Mouse (Mus musculus): Measurements from ENCODE around the gene Hunk. TPM values are rescaled to one million over a fixed set of nuclear protein-coding genes. Genes with fewer than 3 reads are reported as not detected.
A peak's percentile ranks its signal among the peaks of the same experiment; 100 is the strongest.

The Hunk gene
- polyA plus RNA-seq, 1 experiment from 2014 or later = 19.3 TPM

GRCm38 (mm10) chr16:90496930-90497329 lies 111.1 kb downstream of the Hunk start:
- Histone ChIP-seq H3K9me3 (replicated peaks) (no peaks in the 10 kb centered on the region), H3K36me3 (peaks cover 69% of the 10 kb centered on the region), H3K4me1 (replicated peaks) (peaks cover 19% of the 10 kb centered on the region), H3K4me3 (no peak overlapping the region), H3K9ac (no peak overlapping the region), H3K27me3 (replicated peaks) (no peaks in the 10 kb centered on the region), H3K27ac (ENCODE audit: poor library complexity, severe bottlenecking) (no peak overlapping the region), H3K4me2 (no peak overlapping the region)
- 44% methylated on average over 11 of the region's 11 CpGs for WGBS
- no peak for ATAC-seq (ENCODE audit: insufficient number of reproducible peaks, low FRiP score)

DNA sequence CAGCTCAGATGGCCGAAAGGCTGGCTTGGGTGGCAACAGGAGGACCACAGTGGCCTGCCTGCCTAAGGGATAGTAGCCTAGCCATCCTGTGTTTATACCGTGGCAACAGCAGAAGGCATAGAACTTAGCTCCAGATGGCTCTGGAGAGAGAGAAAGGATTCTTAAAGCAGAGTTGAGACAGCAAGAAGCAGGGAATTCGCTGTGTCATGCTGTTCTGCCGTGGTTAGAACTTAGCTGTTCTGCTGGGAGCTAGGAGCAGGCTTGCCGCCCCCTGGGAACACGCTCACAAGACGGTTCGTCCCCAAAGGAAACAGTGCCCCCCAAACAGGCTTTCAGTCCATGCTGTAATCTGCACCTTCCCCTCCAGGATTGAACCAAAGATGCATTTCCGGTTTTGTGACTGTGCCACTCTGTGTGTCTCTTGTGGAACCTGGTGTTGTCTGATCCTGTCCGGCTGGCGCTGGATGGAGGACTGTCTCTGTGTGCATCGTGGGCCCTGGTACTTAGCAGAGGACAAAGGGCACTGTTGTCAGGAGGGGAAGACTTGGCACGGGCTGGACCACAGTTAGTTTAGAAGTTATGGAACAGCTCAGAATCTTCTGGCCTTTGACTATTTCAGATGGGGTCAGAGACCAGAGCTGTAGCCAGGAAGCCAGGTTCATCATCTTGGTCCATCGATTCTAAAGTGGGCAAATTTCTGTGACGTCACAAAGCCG lies 112.1 kb downstream of the Hunk start:
- ATAC-seq (ENCODE audit: insufficient number of reproducible peaks, low FRiP score) = no peak
- H3K9me3 ChIP-seq (replicated peaks) = no peaks in the 10 kb centered on the region
- H3K4me2 ChIP-seq = no peak overlapping the region
- H3K4me3 ChIP-seq = no peak overlapping the region
- peaks cover 65% of the 10 kb centered on the region for H3K36me3 ChIP-seq
- 81% methylated on average over 16 of the region's 16 CpGs for WGBS
- no peak overlapping the region for H3K9ac ChIP-seq
- H3K27ac ChIP-seq (ENCODE audit: poor library complexity, severe bottlenecking) = peak overlapping the region; percentile 17
- H3K4me1 ChIP-seq (replicated peaks) = peaks cover 17% of the 10 kb centered on the region; the same call in 1 of the 2 replicates
- H3K27me3 ChIP-seq (replicated peaks) = no peaks in the 10 kb centered on the region

- 79% methylated on average over 6 of the region's 6 CpGs for WGBS
- H3K27me3 ChIP-seq (replicated peaks) = no peaks in the 10 kb centered on the region
- H3K9me3 ChIP-seq (replicated peaks) = no peaks in the 10 kb centered on the region
- no peak overlapping the region for H3K9ac ChIP-seq
- no peak overlapping the region for H3K4me3 ChIP-seq
- H3K4me1 ChIP-seq (replicated peaks) = peaks cover 17% of the 10 kb centered on the region; the same call in 1 of the 2 replicates
- no peak overlapping the region for H3K27ac ChIP-seq (ENCODE audit: poor library complexity, severe bottlenecking)
- H3K36me3 ChIP-seq = peaks cover 40% of the 10 kb centered on the region
- H3K4me2 ChIP-seq = no peak overlapping the region
- no peak for ATAC-seq (ENCODE audit: insufficient number of reproducible peaks, low FRiP score)
Measured at GRCm38 (mm10) chr16:90500809-90501208, 115.0 kb downstream of the Hunk start.

DNA sequence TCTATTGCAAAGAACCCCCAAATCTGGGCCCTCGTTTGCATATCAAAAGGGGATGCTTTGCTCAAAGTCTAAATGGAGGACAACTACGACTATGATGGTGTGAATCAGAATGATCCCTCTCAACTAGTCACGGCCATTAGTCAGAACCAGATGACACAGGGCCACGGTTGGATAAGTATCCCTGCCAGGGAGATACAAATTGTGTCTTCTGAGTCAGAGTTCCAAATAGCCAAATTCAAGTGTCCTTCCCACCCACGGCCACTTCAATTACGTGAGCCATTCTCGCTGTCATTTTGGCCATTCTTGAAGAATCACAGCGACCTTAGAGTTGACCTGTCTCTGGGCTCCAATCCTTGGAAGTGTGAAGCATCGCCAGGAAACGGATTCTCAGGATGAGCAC lies 119.4 kb downstream of the Hunk start:
- Histone ChIP-seq H3K4me2 (no peak overlapping the region), H3K36me3 (peaks cover 2% of the 10 kb centered on the region; the same call in 1 of the 2 replicates), H3K4me3 (no peak overlapping the region), H3K9ac (no peak overlapping the region), H3K9me3 (replicated peaks) (no peaks in the 10 kb centered on the region), H3K27ac (ENCODE audit: poor library complexity, severe bottlenecking) (no peak overlapping the region), H3K27me3 (replicated peaks) (no peaks in the 10 kb centered on the region), H3K4me1 (replicated peaks) (no peaks in the 10 kb centered on the region)
- no peak for ATAC-seq (ENCODE audit: insufficient number of reproducible peaks, low FRiP score)
- 83% methylated on average over 10 of the region's 10 CpGs for WGBS

DNA sequence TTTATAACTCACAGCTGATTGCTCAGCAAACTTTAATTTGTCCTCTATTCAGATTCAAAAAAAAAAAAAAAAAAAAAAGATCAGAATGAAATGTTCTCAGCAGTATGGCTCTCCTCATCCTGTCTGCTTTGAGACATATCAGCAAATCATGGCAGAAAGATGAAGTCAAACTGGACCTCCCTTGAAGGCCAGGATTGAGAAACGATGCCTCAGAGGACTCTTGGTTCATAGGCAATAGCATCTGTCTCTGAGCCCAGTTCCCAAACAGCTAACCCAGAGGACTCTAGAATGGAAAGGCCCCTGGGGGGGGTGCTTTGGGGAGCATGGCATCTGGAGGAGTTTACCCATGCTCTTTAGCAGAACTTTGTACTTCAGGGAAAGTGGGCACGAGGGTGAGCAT lies 119.9 kb downstream of the Hunk start:
- 75% methylated on average over 2 of the region's 2 CpGs for WGBS
- Histone ChIP-seq H3K4me2 (no peak overlapping the region), H3K4me3 (no peak overlapping the region), H3K9me3 (replicated peaks) (no peaks in the 10 kb centered on the region), H3K4me1 (replicated peaks) (no peaks in the 10 kb centered on the region), H3K9ac (no peak overlapping the region), H3K36me3 (no peaks in the 10 kb centered on the region), H3K27me3 (replicated peaks) (no peaks in the 10 kb centered on the region), H3K27ac (ENCODE audit: poor library complexity, severe bottlenecking) (no peak overlapping the region)
- ATAC-seq (ENCODE audit: insufficient number of reproducible peaks, low FRiP score) = no peak

- H3K9me3 ChIP-seq (replicated peaks) = no peaks in the 10 kb centered on the region
- WGBS = 86% methylated on average over 19 of the region's 19 CpGs
- no peak overlapping the region for H3K4me3 ChIP-seq
- H3K36me3 ChIP-seq = no peaks in the 10 kb centered on the region
- H3K9ac ChIP-seq = no peak overlapping the region
- no peak overlapping the region for H3K27ac ChIP-seq (ENCODE audit: poor library complexity, severe bottlenecking)
- no peak overlapping the region for H3K4me2 ChIP-seq
- no peak for ATAC-seq (ENCODE audit: insufficient number of reproducible peaks, low FRiP score)
- H3K4me1 ChIP-seq (replicated peaks) = no peaks in the 10 kb centered on the region
- no peaks in the 10 kb centered on the region for H3K27me3 ChIP-seq (replicated peaks)
Measured at GRCm38 (mm10) chr16:90511551-90512296, 125.9 kb downstream of the Hunk start.

- Histone ChIP-seq H3K27ac (ENCODE audit: poor library complexity, severe bottlenecking) (no peak overlapping the region), H3K36me3 (no peaks in the 10 kb centered on the region), H3K9me3 (replicated peaks) (no peaks in the 10 kb centered on the region), H3K4me3 (no peak overlapping the region), H3K4me1 (replicated peaks) (peaks cover 13% of the 10 kb centered on the region), H3K9ac (no peak overlapping the region), H3K27me3 (replicated peaks) (no peaks in the 10 kb centered on the region), H3K4me2 (no peak overlapping the region)
- 49% methylated on average over 9 of the region's 9 CpGs for WGBS
- no peak for ATAC-seq (ENCODE audit: insufficient number of reproducible peaks, low FRiP score)
Measured at GRCm38 (mm10) chr16:90517041-90517440, 131.2 kb downstream of the Hunk start.

DNA sequence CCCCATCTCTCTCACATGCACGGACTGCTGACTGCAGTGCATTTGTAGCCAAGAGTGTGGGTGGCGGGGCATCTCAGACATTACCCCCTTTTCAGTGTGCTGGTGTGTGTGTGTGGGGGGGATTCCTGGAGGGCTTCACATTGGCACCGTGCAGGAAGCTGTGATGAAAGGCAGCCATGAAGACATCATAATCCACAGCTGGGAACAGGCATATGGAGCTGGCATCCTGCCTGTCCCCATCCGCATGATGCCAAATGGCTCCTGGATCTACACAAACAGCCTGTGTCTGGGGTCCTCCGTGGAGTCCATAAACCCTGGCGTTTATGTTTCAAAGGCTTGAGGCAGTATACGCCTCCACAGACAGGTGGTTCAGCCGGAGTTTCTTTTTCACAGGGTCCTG lies 132.4 kb downstream of the Hunk start:
- ATAC-seq (ENCODE audit: insufficient number of reproducible peaks, low FRiP score) = no peak
- Histone ChIP-seq H3K4me2 (no peak overlapping the region), H3K36me3 (no peaks in the 10 kb centered on the region), H3K27me3 (replicated peaks) (no peaks in the 10 kb centered on the region), H3K9ac (no peak overlapping the region), H3K4me1 (replicated peaks) (peaks cover 18% of the 10 kb centered on the region), H3K27ac (ENCODE audit: poor library complexity, severe bottlenecking) (no peak overlapping the region), H3K4me3 (no peak overlapping the region), H3K9me3 (replicated peaks) (no peaks in the 10 kb centered on the region)
- 76% methylated on average over 8 of the region's 8 CpGs for WGBS

- H3K36me3 ChIP-seq = no peaks in the 10 kb centered on the region
- H3K4me1 ChIP-seq (replicated peaks) = peaks cover 23% of the 10 kb centered on the region
- ATAC-seq (ENCODE audit: insufficient number of reproducible peaks, low FRiP score) = no peak
- H3K9me3 ChIP-seq (replicated peaks) = no peaks in the 10 kb centered on the region
- H3K4me3 ChIP-seq = no peak overlapping the region
- 72% methylated on average over 13 of the region's 13 CpGs for WGBS
- H3K4me2 ChIP-seq = no peak overlapping the region
- no peaks in the 10 kb centered on the region for H3K27me3 ChIP-seq (replicated peaks)
- no peak overlapping the region for H3K9ac ChIP-seq
- H3K27ac ChIP-seq (ENCODE audit: poor library complexity, severe bottlenecking) = no peak overlapping the region
Measured at GRCm38 (mm10) chr16:90518732-90519295, 133.0 kb downstream of the Hunk start.

GRCm38 (mm10) chr16:90521191-90521950 lies 135.6 kb downstream of the Hunk start:
- no peak overlapping the region for H3K4me3 ChIP-seq
- no peak overlapping the region for H3K27ac ChIP-seq (ENCODE audit: poor library complexity, severe bottlenecking)
- H3K9me3 ChIP-seq (replicated peaks) = no peaks in the 10 kb centered on the region
- 0 out of 2 replicates have a peak overlapping the region, but pooled peaks have one; percentile 24 for H3K9ac ChIP-seq
- no peak overlapping the region for H3K4me2 ChIP-seq
- no peaks in the 10 kb centered on the region for H3K36me3 ChIP-seq
- H3K27me3 ChIP-seq (replicated peaks) = no peaks in the 10 kb centered on the region
- 23% methylated on average over 10 of the region's 10 CpGs for WGBS
- no peak for ATAC-seq (ENCODE audit: insufficient number of reproducible peaks, low FRiP score)
- H3K4me1 ChIP-seq (replicated peaks) = peaks cover 23% of the 10 kb centered on the region

GRCm38 (mm10) chr16:90521951-90522255 lies 136.1 kb downstream of the Hunk start:
- no peak for ATAC-seq (ENCODE audit: insufficient number of reproducible peaks, low FRiP score)
- H3K27ac ChIP-seq (ENCODE audit: poor library complexity, severe bottlenecking) = no peak overlapping the region
- peaks cover 22% of the 10 kb centered on the region for H3K4me1 ChIP-seq (replicated peaks)

More at GRCm38 (mm10) chr16:90521951-90522255, 136.1 kb downstream of the Hunk start:
- WGBS = 35% methylated on average over 3 of the region's 3 CpGs
- H3K9me3 ChIP-seq (replicated peaks) = no peaks in the 10 kb centered on the region
- no peak overlapping the region for H3K4me2 ChIP-seq
- no peaks in the 10 kb centered on the region for H3K36me3 ChIP-seq
- no peak overlapping the region for H3K4me3 ChIP-seq
- no peaks in the 10 kb centered on the region for H3K27me3 ChIP-seq (replicated peaks)
- 0 out of 2 replicates have a peak overlapping the region, but pooled peaks have one; percentile 24 for H3K9ac ChIP-seq
